Mouse (Mus musculus): ENCODE results near the gene Fgf11. TPM values are rescaled to one million over a fixed set of nuclear protein-coding genes. Genes with fewer than 3 reads are reported as not detected.

The Fgf11 gene
- polyA plus RNA-seq, 1 experiment = not detected

GRCm38 (mm10) chr11:69837952-69838713 lies 36.5 kb upstream of the Fgf11 start, which contains the start of gene Tmem256:
Tmem256 (plus strand) TSS chr11:69838514.
- TF ChIP-seq CTCF (IDR thresholded peaks at IDR 0.05; ENCODE audit: insufficient read depth, low read depth, low read length) (no peak), POLR2A (IDR thresholded peaks at IDR 0.05; ENCODE audit: insufficient read depth, low read depth, low read length) (peak; percentile 87)
- Histone ChIP-seq H3K4me1 (ENCODE audit: control insufficient read depth, insufficient read depth, low read length) (peaks cover 28% of the 10 kb centered on the region), H3K27ac (ENCODE audit: insufficient read depth, low read depth, low read length) (peak within 1 kb of the TSS; percentile 84), H3K4me3 (ENCODE audit: insufficient read depth, low read depth, low read length) (peak within 1 kb of the TSS; percentile 89)
- WGBS = under 1% methylated on average over 34 of the region's 34 CpGs

- WGBS = under 1% methylated on average over 31 of the region's 32 CpGs
- Histone ChIP-seq H3K27ac (ENCODE audit: insufficient read depth, low read depth, low read length) (peak within 1 kb of the TSS; percentile 84), H3K4me1 (ENCODE audit: control insufficient read depth, insufficient read depth, low read length) (peaks cover 28% of the 10 kb centered on the region), H3K4me3 (ENCODE audit: insufficient read depth, low read depth, low read length) (peak within 1 kb of the TSS; percentile 89)
- TF ChIP-seq POLR2A (IDR thresholded peaks at IDR 0.05; ENCODE audit: insufficient read depth, low read depth, low read length) = peak; percentile 74
- TF ChIP-seq CTCF (IDR thresholded peaks at IDR 0.05; ENCODE audit: insufficient read depth, low read depth, low read length) = no peak
Measured at GRCm38 (mm10) chr11:69837604-69837951, 35.9 kb upstream of the Fgf11 start, which contains the start of gene Nlgn2. Nlgn2 (minus strand) TSS chr11:69837784.

- Histone ChIP-seq H3K4me1 (ENCODE audit: control insufficient read depth, insufficient read depth, low read length) (peaks cover 28% of the 10 kb centered on the region), H3K27ac (ENCODE audit: insufficient read depth, low read depth, low read length) (peak overlapping the region; percentile 80), H3K4me3 (ENCODE audit: insufficient read depth, low read depth, low read length) (peak overlapping the region; percentile 89)
- TF ChIP-seq POLR2A (IDR thresholded peaks at IDR 0.05; ENCODE audit: insufficient read depth, low read depth, low read length) (no peak), CTCF (IDR thresholded peaks at IDR 0.05; ENCODE audit: insufficient read depth, low read depth, low read length) (no peak)
- under 1% methylated on average over 52 of the region's 52 CpGs for WGBS
Measured at GRCm38 (mm10) chr11:69836703-69837576, 35.3 kb upstream of the Fgf11 start.

DNA sequence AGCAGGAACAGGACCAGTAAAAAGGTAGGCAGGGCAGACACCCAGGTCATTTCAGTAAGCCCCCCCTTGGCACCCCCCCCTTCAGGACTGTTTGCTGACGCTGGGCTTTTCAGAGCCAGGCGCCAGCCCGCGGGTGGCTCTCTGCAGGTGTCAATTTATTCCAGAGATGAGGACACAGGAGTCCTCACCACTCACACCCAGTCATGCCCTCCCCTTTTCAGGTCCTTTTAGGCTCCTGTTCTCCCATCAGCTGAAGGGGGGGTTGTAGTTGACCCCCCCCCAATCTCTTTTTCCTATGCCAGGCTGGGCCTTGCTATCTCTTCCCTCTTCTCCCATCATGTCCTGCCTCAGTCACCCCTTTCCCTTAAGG lies 34.3 kb upstream of the Fgf11 start:
- Histone ChIP-seq H3K4me3 (ENCODE audit: insufficient read depth, low read depth, low read length) (peak overlapping the region; percentile 89), H3K4me1 (ENCODE audit: control insufficient read depth, insufficient read depth, low read length) (peaks cover 28% of the 10 kb centered on the region), H3K27ac (ENCODE audit: insufficient read depth, low read depth, low read length) (no peak overlapping the region)
- TF ChIP-seq CTCF (IDR thresholded peaks at IDR 0.05; ENCODE audit: insufficient read depth, low read depth, low read length) = no peak
- no peak for TF ChIP-seq POLR2A (IDR thresholded peaks at IDR 0.05; ENCODE audit: insufficient read depth, low read depth, low read length)
- 0% methylated on average over 4 of the region's 4 CpGs for WGBS

- peaks cover 28% of the 10 kb centered on the region for H3K4me1 ChIP-seq (ENCODE audit: control insufficient read depth, insufficient read depth, low read length)
- WGBS = 8% methylated on average over 9 of the region's 9 CpGs
- H3K4me3 ChIP-seq (ENCODE audit: insufficient read depth, low read depth, low read length) = peak overlapping the region; percentile 89
- TF ChIP-seq POLR2A (IDR thresholded peaks at IDR 0.05; ENCODE audit: insufficient read depth, low read depth, low read length) (no peak), CTCF (IDR thresholded peaks at IDR 0.05; ENCODE audit: insufficient read depth, low read depth, low read length) (no peak)
- no peak overlapping the region; the same call in 1 of the 2 replicates for H3K27ac ChIP-seq (ENCODE audit: insufficient read depth, low read depth, low read length)
Measured at GRCm38 (mm10) chr11:69835326-69835965, 33.8 kb upstream of the Fgf11 start.

DNA sequence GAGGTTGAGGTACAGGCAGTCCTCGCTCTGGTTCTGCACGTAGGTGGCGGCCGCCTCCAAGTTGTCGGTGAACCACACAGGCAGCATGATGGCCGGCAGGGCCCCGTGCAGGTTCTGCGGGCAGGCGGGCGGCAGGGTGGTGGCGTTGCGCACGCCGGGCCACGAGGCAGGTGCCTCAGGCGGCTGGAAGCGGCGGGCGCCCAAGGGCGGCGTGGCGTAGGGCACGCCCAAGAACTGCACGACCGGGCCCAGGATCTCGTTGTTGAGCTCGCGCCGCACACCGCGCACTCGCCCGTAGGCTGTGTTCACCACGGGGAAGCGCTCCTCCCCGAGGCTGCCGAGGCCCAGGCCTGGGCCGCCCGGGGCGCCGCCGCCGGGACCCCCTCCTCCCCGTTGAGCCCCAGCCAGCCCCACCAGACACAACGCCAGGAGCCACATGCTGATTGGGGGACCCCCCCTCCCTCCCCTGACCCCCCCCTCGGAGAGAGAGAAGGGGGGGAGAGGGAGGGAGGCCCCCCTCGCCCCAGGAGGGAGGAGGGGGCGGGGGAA lies 32.4 kb upstream of the Fgf11 start:
- H3K4me3 ChIP-seq (ENCODE audit: insufficient read depth, low read depth, low read length) = peak overlapping the region; percentile 29
- peaks cover 31% of the 10 kb centered on the region for H3K4me1 ChIP-seq (ENCODE audit: control insufficient read depth, insufficient read depth, low read length)
- 10% methylated on average over 45 of the region's 48 CpGs for WGBS
- no peak for TF ChIP-seq CTCF (IDR thresholded peaks at IDR 0.05; ENCODE audit: insufficient read depth, low read depth, low read length)
- no peak for TF ChIP-seq POLR2A (IDR thresholded peaks at IDR 0.05; ENCODE audit: insufficient read depth, low read depth, low read length)
- H3K27ac ChIP-seq (ENCODE audit: insufficient read depth, low read depth, low read length) = no peak overlapping the region

- H3K4me3 ChIP-seq (ENCODE audit: insufficient read depth, low read depth, low read length) = peak overlapping the region; percentile 29
- TF ChIP-seq POLR2A (IDR thresholded peaks at IDR 0.05; ENCODE audit: insufficient read depth, low read depth, low read length) (no peak), CTCF (IDR thresholded peaks at IDR 0.05; ENCODE audit: insufficient read depth, low read depth, low read length) (no peak)
- WGBS = 61% methylated on average over 8 of the region's 8 CpGs
- peaks cover 27% of the 10 kb centered on the region for H3K4me1 ChIP-seq (ENCODE audit: control insufficient read depth, insufficient read depth, low read length)
- H3K27ac ChIP-seq (ENCODE audit: insufficient read depth, low read depth, low read length) = no peak overlapping the region
Measured at GRCm38 (mm10) chr11:69833554-69833953, 31.9 kb upstream of the Fgf11 start.

DNA sequence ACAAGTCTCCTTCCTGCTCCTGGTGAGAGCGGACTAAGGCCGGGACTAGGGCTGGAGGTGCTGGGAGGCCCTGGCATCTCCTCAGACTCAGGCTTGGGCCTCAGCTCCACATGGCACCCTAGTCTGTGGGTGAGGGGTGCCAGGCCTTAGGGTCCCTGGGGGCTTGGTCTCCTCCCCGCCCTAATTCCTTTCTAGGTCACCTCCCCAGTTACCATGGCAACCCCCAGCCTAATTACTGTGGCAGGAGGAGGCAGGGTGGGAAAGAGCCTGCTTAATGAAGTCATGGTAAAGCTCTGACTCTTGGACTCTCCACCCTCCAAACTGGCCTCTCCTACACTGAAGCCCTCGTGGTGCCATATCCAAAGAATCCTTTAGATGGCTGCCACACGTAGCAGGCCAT lies 27.2 kb upstream of the Fgf11 start:
- peaks cover 8% of the 10 kb centered on the region for H3K4me1 ChIP-seq (ENCODE audit: control insufficient read depth, insufficient read depth, low read length)
- H3K4me3 ChIP-seq (ENCODE audit: insufficient read depth, low read depth, low read length) = no peak overlapping the region
- TF ChIP-seq CTCF (IDR thresholded peaks at IDR 0.05; ENCODE audit: insufficient read depth, low read depth, low read length) = no peak
- TF ChIP-seq POLR2A (IDR thresholded peaks at IDR 0.05; ENCODE audit: insufficient read depth, low read depth, low read length) = no peak
- WGBS = 72% methylated on average over 5 of the region's 5 CpGs
- H3K27ac ChIP-seq (ENCODE audit: insufficient read depth, low read depth, low read length) = no peak overlapping the region
